Mouse (Mus musculus) hindbrain, embryonic 10.5 days (tissue): ENCODE measurements at regions not wholly inside any gene's neighbourhood (a gene's known extent, or its start where the extent isn't known, plus 50 kb on each side); places are given as distances from the start of the nearest gene placed in this dataset.

ENCODE experiments used
- DNase-seq: peaks from one replicate; pipeline ENCODE4 v3.0.0-alpha.2; 2017; ENCODE audit warnings: low spot score
- H3K27ac ChIP-seq: fragments of 300-500 bp; sonication (generic); 2 replicates; pipeline ENCODE4 v1.5.1; 2016; ENCODE audit warnings: mild to moderate bottlenecking, moderate library complexity
- H3K27me3 ChIP-seq: fragments of 300-500 bp; sonication (generic); 2 replicates; pipeline ENCODE4 v1.6.1; 2016; ENCODE audit warnings: mild to moderate bottlenecking; ENCODE audit not compliant: poor library complexity, insufficient read depth, severe bottlenecking
- H3K36me3 ChIP-seq: fragments of 300-500 bp; sonication (generic); 2 replicates; pipeline ENCODE4 v1.6.1; 2016; ENCODE audit warnings: mild to moderate bottlenecking, moderate library complexity
- H3K4me1 ChIP-seq: fragments of 300-500 bp; sonication (generic); replicated peaks from 2 replicates; pipeline ENCODE4 v1.6.1; 2016; ENCODE audit warnings: mild to moderate bottlenecking
- H3K4me3 ChIP-seq: fragments of 300-500 bp; sonication (generic); 2 replicates; pipeline ENCODE4 v1.5.1; 2016; ENCODE audit warnings: mild to moderate bottlenecking, moderate library complexity
- H3K9me3 ChIP-seq: fragments of 300-500 bp; sonication (generic); 2 replicates; pipeline ENCODE4 v1.6.1; 2016; ENCODE audit warnings: mild to moderate bottlenecking, moderate library complexity
- WGBS: fragments of 180-500 bp; shearing (Covaris S2); methylation state at CpG from one replicate; pipeline ENCODE4 v1.1.7; 2016; 5-methylcytosine and 5-hydroxymethylcytosine counted together

DNA sequence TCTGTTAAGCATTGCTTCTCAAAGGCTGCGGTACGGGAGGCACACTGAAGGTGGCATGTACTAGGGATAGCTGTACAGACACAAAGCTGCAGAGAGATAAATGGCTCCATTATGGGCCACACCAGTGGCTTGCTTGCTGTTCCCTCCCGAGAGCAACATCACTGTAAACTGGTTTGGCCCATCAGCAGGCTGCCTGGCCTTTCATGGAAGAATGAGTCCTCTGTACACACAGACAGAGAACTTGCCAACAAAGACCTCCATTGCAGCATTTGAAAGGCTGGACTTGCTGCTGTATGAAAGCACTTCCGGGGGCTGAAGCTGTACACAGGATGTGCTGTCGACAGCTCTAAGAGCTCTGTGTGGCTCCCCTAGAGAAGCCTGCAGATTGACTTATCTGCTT lies 364.1 kb upstream of the Gm26657 start:
- H3K9me3 ChIP-seq: no peaks in the 10 kb centered on the region
- no peaks in the 10 kb centered on the region for H3K27me3 ChIP-seq
- H3K36me3 ChIP-seq: no peaks in the 10 kb centered on the region
- H3K27ac ChIP-seq: 0 out of 2 replicates have a peak overlapping the region, but pooled peaks have one; percentile 8
- 62% methylated on average over 5 of the region's 5 CpGs for WGBS
- peaks cover 4% of the 10 kb centered on the region; the same call in 1 of the 2 replicates for H3K4me1 ChIP-seq
- DNase-seq: no peak
- no peak overlapping the region for H3K4me3 ChIP-seq

- Histone ChIP-seq H3K27me3 (no peaks in the 10 kb centered on the region), H3K27ac (no peak overlapping the region), H3K4me1 (peaks cover 4% of the 10 kb centered on the region; the same call in 1 of the 2 replicates), H3K36me3 (no peaks in the 10 kb centered on the region), H3K9me3 (no peaks in the 10 kb centered on the region), H3K4me3 (no peak overlapping the region)
- no peak for DNase-seq
- 90% methylated on average over 3 of the region's 3 CpGs for WGBS
Observed at GRCm38 (mm10) chr4:56374466-56374865, 365.4 kb upstream of the Gm26657 start.

DNA sequence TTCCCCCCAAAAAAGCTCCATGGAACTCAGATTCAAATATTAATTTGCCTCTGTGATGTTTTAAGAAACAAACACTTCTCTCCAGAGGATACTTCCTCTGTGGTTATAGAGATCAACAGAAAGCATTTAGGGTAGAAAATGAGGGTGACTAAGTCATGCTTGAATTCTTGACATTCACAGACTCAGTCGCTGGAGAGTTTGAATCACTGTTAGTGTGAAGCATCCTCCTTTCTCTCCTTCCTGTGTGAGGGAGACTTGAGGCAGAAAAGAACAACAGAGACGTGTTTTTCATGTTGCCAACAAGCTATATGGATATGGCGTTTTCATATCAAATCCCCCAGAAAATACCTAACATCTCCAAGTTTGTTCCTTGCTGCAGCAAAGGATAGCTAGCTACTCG lies 366.1 kb upstream of the Gm26657 start:
- no peaks in the 10 kb centered on the region for H3K9me3 ChIP-seq
- no peaks in the 10 kb centered on the region for H3K27me3 ChIP-seq
- whole genome bisulfite sequencing: 85% methylated on average over 4 of the region's 4 CpGs
- H3K27ac ChIP-seq: no peak overlapping the region
- DNase-seq: no peak
- H3K36me3 ChIP-seq: no peaks in the 10 kb centered on the region
- H3K4me3 ChIP-seq: no peak overlapping the region
- H3K4me1 ChIP-seq: peaks cover 4% of the 10 kb centered on the region; the same call in 1 of the 2 replicates

DNA sequence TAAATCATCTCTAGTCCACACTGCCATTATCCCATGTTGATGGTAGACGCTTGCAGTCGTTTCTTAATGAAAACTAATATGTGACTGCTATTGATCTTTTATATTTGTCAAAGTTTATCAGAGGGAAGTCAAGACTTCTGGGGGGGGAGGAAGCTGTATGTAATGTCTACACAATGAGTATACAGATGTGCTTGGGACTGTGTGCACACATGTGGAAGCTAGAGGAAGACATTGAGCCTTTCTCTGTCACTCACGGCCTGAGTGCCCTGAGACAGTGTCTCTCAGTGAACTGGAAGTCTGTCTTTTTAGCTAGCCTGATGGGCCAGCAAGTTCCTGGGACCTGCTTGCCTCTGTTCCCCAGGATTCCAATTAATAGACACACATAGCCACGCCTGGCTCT lies 366.7 kb upstream of the Gm26657 start:
- Histone ChIP-seq H3K27me3 (no peaks in the 10 kb centered on the region), H3K9me3 (no peaks in the 10 kb centered on the region), H3K4me1 (peaks cover 4% of the 10 kb centered on the region; the same call in 1 of the 2 replicates), H3K4me3 (no peak overlapping the region), H3K36me3 (no peaks in the 10 kb centered on the region), H3K27ac (no peak overlapping the region)
- 82% methylated on average over 4 of the region's 4 CpGs for WGBS
- DNase-seq: no peak

DNA sequence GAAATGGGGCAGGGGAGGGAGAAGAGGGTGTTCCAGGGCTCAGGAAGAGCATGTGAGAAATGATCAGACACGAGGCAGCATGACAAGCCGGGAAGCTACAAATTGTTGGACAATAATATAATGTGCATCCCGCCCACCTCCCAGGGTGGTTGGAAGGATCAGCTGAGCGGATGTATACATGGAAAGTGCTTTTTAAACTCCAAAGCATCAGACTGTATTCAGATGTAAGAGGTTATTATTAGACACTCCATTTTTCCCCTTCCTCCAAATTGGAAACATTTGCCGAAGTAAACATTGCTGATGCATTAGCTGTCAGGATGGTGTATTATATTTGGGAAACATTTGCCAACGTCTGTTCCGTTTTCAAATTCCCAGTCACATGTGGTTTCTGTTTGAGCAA lies 367.2 kb upstream of the Gm26657 start:
- H3K4me3 ChIP-seq: no peak overlapping the region
- H3K27ac ChIP-seq: no peak overlapping the region
- no peaks in the 10 kb centered on the region for H3K36me3 ChIP-seq
- H3K9me3 ChIP-seq: no peaks in the 10 kb centered on the region
- 89% methylated on average over 7 of the region's 7 CpGs for WGBS
- H3K4me1 ChIP-seq: peaks cover 4% of the 10 kb centered on the region; the same call in 1 of the 2 replicates
- no peak for DNase-seq
- no peaks in the 10 kb centered on the region for H3K27me3 ChIP-seq

- Histone ChIP-seq H3K27ac (no peak overlapping the region), H3K4me3 (no peak overlapping the region), H3K9me3 (no peaks in the 10 kb centered on the region), H3K27me3 (no peaks in the 10 kb centered on the region), H3K36me3 (no peaks in the 10 kb centered on the region), H3K4me1 (no peaks in the 10 kb centered on the region)
- no peak for DNase-seq
- 86% methylated on average over 6 of the region's 6 CpGs for whole genome bisulfite sequencing
Observed at GRCm38 (mm10) chr4:56364594-56364993, 375.3 kb upstream of the Gm26657 start.

DNA sequence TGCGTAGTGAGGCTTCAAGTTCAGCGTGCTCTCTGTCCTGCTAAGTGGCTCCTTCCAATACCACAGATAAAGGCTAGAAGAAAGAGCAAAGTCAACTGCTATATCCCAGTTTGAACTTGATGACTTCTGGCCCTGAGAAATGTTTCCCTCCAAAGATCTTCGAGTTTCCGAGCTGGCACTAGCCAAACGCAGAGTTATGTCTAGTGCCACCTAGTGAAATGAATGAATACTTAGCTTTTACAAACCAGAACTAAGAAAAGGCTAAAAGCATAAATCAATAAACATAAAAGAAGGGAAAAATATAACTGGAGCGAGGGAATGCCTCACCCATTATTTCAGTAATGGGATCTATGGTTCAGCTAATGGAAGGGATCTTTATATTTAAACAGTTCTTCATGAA lies 377.7 kb upstream of the Gm26657 start:
- no peak overlapping the region for H3K27ac ChIP-seq
- no peaks in the 10 kb centered on the region for H3K4me1 ChIP-seq
- no peaks in the 10 kb centered on the region for H3K27me3 ChIP-seq
- no peaks in the 10 kb centered on the region for H3K9me3 ChIP-seq
- no peak for DNase-seq
- no peak overlapping the region for H3K4me3 ChIP-seq
- 61% methylated on average over 6 of the region's 6 CpGs for WGBS
- no peaks in the 10 kb centered on the region for H3K36me3 ChIP-seq

DNA sequence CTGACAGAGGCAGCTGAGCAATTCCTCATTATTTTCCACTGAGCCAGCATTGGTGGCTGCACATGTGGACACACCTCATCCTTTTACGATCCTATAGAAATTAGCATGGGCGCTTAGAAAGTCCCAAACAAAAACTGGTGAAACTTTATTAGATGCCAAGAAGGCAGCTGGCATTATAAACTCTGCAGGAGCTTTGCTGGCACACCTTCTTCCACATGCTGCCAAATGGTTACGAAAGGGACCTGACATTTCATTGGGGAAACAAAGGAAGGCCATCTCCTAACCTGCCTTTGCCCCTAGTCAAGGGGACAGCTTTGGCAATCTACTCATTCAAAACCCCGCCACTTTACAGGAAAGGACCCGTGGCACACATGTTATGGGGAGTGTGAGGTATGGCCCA lies 390.7 kb upstream of the Gm26657 start:
- 84% methylated on average over 5 of the region's 5 CpGs for WGBS
- H3K4me3 ChIP-seq: no peak overlapping the region
- H3K9me3 ChIP-seq: no peaks in the 10 kb centered on the region
- DNase-seq: no peak
- H3K27me3 ChIP-seq: no peaks in the 10 kb centered on the region
- H3K4me1 ChIP-seq: no peaks in the 10 kb centered on the region
- no peaks in the 10 kb centered on the region for H3K36me3 ChIP-seq
- H3K27ac ChIP-seq: no peak overlapping the region

DNA sequence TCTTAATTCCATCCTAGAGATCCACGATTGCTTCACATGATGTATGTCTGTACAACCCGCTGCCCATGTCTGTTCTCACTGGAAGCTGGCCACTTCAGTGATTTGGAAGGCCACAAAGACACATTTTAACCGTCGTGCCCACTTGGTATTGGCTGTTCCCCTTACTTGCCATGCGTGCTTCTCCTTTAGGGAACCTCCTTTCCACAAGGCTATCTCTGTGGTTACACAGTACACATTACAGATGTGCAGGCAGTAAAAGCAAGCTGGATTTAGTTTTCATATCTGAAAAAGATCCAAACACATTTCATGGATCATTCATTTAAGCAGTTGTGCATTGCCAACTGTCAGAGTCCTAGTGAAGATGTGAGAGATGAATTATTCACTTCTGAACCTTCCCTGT lies 414.7 kb upstream of the Gm26657 start:
- H3K36me3 ChIP-seq: no peaks in the 10 kb centered on the region
- H3K27me3 ChIP-seq: no peaks in the 10 kb centered on the region
- H3K27ac ChIP-seq: no peak overlapping the region
- no peak overlapping the region for H3K4me3 ChIP-seq
- WGBS: 86% methylated on average over 5 of the region's 5 CpGs
- no peaks in the 10 kb centered on the region for H3K4me1 ChIP-seq
- DNase-seq: no peak
- no peaks in the 10 kb centered on the region for H3K9me3 ChIP-seq

- DNase-seq: no peak
- H3K27me3 ChIP-seq: no peaks in the 10 kb centered on the region
- no peak overlapping the region for H3K4me3 ChIP-seq
- no peaks in the 10 kb centered on the region for H3K36me3 ChIP-seq
- WGBS: 80% methylated on average over 4 of the region's 4 CpGs
- H3K27ac ChIP-seq: no peak overlapping the region
- H3K9me3 ChIP-seq: no peaks in the 10 kb centered on the region
- no peaks in the 10 kb centered on the region for H3K4me1 ChIP-seq
Observed at GRCm38 (mm10) chr4:56319134-56319533, 420.7 kb upstream of the Gm26657 start.

DNA sequence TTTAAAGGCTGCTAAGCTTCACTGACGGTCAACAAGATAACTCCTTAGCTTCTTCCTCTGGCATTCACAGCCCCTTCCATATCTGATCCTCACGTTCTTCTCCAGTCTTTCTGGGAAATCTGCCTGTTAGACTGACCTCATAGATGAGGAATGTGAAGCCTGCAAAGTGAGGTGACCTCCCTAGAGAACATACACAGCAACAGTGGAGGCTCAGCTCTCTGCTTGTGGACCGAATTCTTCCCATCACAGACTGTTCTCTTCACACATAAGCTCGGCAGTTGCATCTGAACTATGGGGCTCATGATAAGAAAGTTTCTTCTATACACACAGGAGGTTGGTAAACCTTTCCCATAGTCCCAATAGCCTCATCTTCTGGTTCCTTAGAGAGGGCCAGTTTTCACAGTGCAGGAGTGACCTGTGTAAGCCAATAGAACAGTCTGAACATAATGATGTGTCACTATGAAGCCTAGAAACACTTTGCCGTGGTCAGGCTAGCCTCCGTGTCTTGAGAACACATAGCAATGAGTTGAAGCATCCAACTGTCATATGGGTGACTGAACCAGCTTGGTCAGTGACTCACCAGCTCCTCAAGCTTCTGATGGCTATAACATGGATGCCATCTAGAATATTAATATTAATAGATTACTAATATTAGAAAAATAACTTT lies 434.1 kb upstream of the Gm26657 start:
- DNase-seq: no peak
- no peak overlapping the region for H3K27ac ChIP-seq
- 85% methylated on average over 6 of the region's 6 CpGs for WGBS
- no peaks in the 10 kb centered on the region for H3K36me3 ChIP-seq
- H3K27me3 ChIP-seq: no peaks in the 10 kb centered on the region
- H3K4me3 ChIP-seq: no peak overlapping the region
- H3K9me3 ChIP-seq: no peaks in the 10 kb centered on the region
- H3K4me1 ChIP-seq: peaks cover 5% of the 10 kb centered on the region; the same call in 1 of the 2 replicates

- peaks cover 5% of the 10 kb centered on the region; the same call in 1 of the 2 replicates for H3K4me1 ChIP-seq
- no peak overlapping the region for H3K4me3 ChIP-seq
- DNase-seq: no peak
Observed at GRCm38 (mm10) chr4:56304275-56304674, 435.6 kb upstream of the Gm26657 start.

GRCm38 (mm10) chr4:56287980-56288379 lies 451.9 kb upstream of the Gm26657 start:
- Histone ChIP-seq H3K4me3 (no peak overlapping the region), H3K36me3 (no peaks in the 10 kb centered on the region), H3K4me1 (no peaks in the 10 kb centered on the region), H3K27ac (no peak overlapping the region), H3K27me3 (no peaks in the 10 kb centered on the region), H3K9me3 (no peaks in the 10 kb centered on the region)
- DNase-seq: no peak
- 87% methylated on average over 2 of the region's 2 CpGs for WGBS

More at GRCm38 (mm10) chr4:56304275-56304674, 435.6 kb upstream of the Gm26657 start:
- Histone ChIP-seq H3K36me3 (no peaks in the 10 kb centered on the region), H3K9me3 (no peaks in the 10 kb centered on the region), H3K27me3 (no peaks in the 10 kb centered on the region), H3K27ac (no peak overlapping the region)
- WGBS: 57% methylated on average over 2 of the region's 2 CpGs

GRCm38 (mm10) chr4:56284490-56284889 lies 455.4 kb upstream of the Gm26657 start:
- H3K4me3 ChIP-seq: no peak overlapping the region
- no peaks in the 10 kb centered on the region for H3K27me3 ChIP-seq
- no peaks in the 10 kb centered on the region for H3K9me3 ChIP-seq
- no peak overlapping the region for H3K27ac ChIP-seq
- H3K4me1 ChIP-seq: no peaks in the 10 kb centered on the region
- WGBS: 75% methylated on average over 2 of the region's 2 CpGs
- H3K36me3 ChIP-seq: no peaks in the 10 kb centered on the region
- DNase-seq: no peak
